Mouse (Mus musculus) lung, embryonic 16.5 days (tissue): ENCODE data around the gene Fam129b. TPM values are rescaled to one million over a fixed set of nuclear protein-coding genes. Genes with fewer than 3 reads are reported as not detected.
"Not testable (repeated sequence)": the region's sequence is repeated elsewhere in the genome, so short reads cannot be mapped to it uniquely, and the experiment has no call there.

Source experiments
- ATAC-seq: fragments of 200-750 bp; cut with Nextera tagmentation; 2 replicates; pipeline ENCODE4 v1.8.0; 2017; ENCODE audit warnings: low read depth, mild to moderate bottlenecking, moderate library complexity
- H3K27ac ChIP-seq: fragments of 300-500 bp; sonication (generic); 2 replicates; pipeline ENCODE4 v1.5.1; 2014; ENCODE audit warnings: mild to moderate bottlenecking, control low read depth, low read length
- H3K27me3 ChIP-seq: fragments of 300-500 bp; sonication (generic); 2 replicates; pipeline ENCODE4 v1.6.1; 2014; ENCODE audit warnings: low read depth, low read length, mixed read lengths; ENCODE audit not compliant: control insufficient read depth, insufficient read depth
- H3K36me3 ChIP-seq: fragments of 300-500 bp; sonication (generic); 2 replicates; pipeline ENCODE4 v1.6.1; 2014; ENCODE audit warnings: low read length; ENCODE audit not compliant: control insufficient read depth, insufficient read depth
- H3K4me1 ChIP-seq: fragments of 300-500 bp; sonication (generic); replicated peaks from 2 replicates; pipeline ENCODE4 v1.6.1; 2014; ENCODE audit warnings: low read length, mixed read lengths; ENCODE audit not compliant: control insufficient read depth, insufficient read depth
- H3K4me2 ChIP-seq: fragments of 300-500 bp; sonication (generic); 2 replicates; pipeline ENCODE4 v1.6.1; 2014; ENCODE audit warnings: low read depth, low read length, control low read depth
- H3K4me3 ChIP-seq: fragments of 300-500 bp; sonication (generic); 2 replicates; pipeline ENCODE4 v1.5.1; 2014; ENCODE audit warnings: mild to moderate bottlenecking, low read length, control low read depth
- H3K9ac ChIP-seq: fragments of 300-500 bp; sonication (generic); 2 replicates; pipeline ENCODE4 v1.6.1; 2014; ENCODE audit warnings: low read length, control low read depth
- H3K9me3 ChIP-seq: fragments of 300-500 bp; sonication (generic); 2 replicates; pipeline ENCODE4 v1.6.1; 2016; ENCODE audit warnings: low read length; ENCODE audit not compliant: control insufficient read depth
- whole genome bisulfite sequencing: fragments of 180-500 bp; shearing (Covaris S2); extraction: QIAGEN DNeasy Blood & Tissue Kit; methylation state at CpG from one replicate; pipeline ENCODE4 v1.1.7; 2014; 5-methylcytosine and 5-hydroxymethylcytosine counted together
- polyA plus RNA-seq: library from polyadenylated mRNA; unstranded; fragments of >200 nt; fragmentation: Nextera tagmentation; extraction: Ambion mirVana; gene quantifications from 2 replicates; pipeline ENCODE4 v1.2.1, GENCODE M21; 2015

The Fam129b gene
- polyA plus RNA-seq, 1 experiment from 2014 or later = 133 TPM

- H3K36me3 ChIP-seq = no peaks in the 10 kb centered on the region
- H3K27ac ChIP-seq = peak overlapping the region; percentile 84
- H3K9me3 ChIP-seq = no peaks in the 10 kb centered on the region
- peak overlapping the region; percentile 83 for H3K9ac ChIP-seq
- peak overlapping the region; percentile 85 for H3K4me3 ChIP-seq
- ATAC-seq = no peak
- 3% methylated on average over 12 of the region's 12 CpGs for WGBS
- no peaks in the 10 kb centered on the region for H3K27me3 ChIP-seq
- H3K4me2 ChIP-seq = peak overlapping the region; percentile 88
- H3K4me1 ChIP-seq = peaks cover 7% of the 10 kb centered on the region; the same call in 1 of the 2 replicates
Measured at GRCm38 (mm10) chr2:32845572-32846100, 30.3 kb upstream of the Fam129b start.

GRCm38 (mm10) chr2:32846101-32846804, 29.7 kb upstream of the Fam129b start:
- Histone ChIP-seq H3K9me3 (no peaks in the 10 kb centered on the region), H3K4me1 (peaks cover 7% of the 10 kb centered on the region; the same call in 1 of the 2 replicates), H3K27ac (peak overlapping the region; percentile 84), H3K9ac (peak overlapping the region; percentile 83), H3K36me3 (no peaks in the 10 kb centered on the region), H3K27me3 (peaks cover under 1% of the 10 kb centered on the region; the same call in 1 of the 2 replicates), H3K4me3 (peak overlapping the region; percentile 85), H3K4me2 (peak overlapping the region; percentile 88)
- ATAC-seq = peak; percentile 39
- WGBS = under 1% methylated on average over 33 of the region's 33 CpGs

GRCm38 (mm10) chr2:32846805-32847467, 29.0 kb upstream of the Fam129b start, which contains the start of gene Stxbp1:
Stxbp1 (minus strand) TSS chr2:32847245.
- peak within 1 kb of the TSS; percentile 83 for H3K9ac ChIP-seq
- WGBS = under 1% methylated on average over 63 of the region's 78 CpGs

GRCm38 (mm10) chr2:32847468-32847821, 28.5 kb upstream of the Fam129b start:
- no peaks in the 10 kb centered on the region for H3K9me3 ChIP-seq
- H3K9ac ChIP-seq = no peak overlapping the region
- peaks cover 10% of the 10 kb centered on the region for H3K4me1 ChIP-seq
- H3K4me2 ChIP-seq = peak overlapping the region; percentile 41
- no peaks in the 10 kb centered on the region for H3K36me3 ChIP-seq
- peak overlapping the region; percentile 85; the same call in 1 of the 2 replicates for H3K4me3 ChIP-seq
- H3K27ac ChIP-seq = no peak overlapping the region
- no peak; the same call in 1 of the 2 replicates for ATAC-seq
- WGBS = 44% methylated on average over 6 of the region's 6 CpGs
- peaks cover 6% of the 10 kb centered on the region; the same call in 1 of the 2 replicates for H3K27me3 ChIP-seq

More at GRCm38 (mm10) chr2:32846805-32847467, 29.0 kb upstream of the Fam129b start, which contains the start of gene Stxbp1:
- H3K27ac ChIP-seq = peak within 1 kb of the TSS; percentile 84
- peak; percentile 95 for ATAC-seq
- H3K4me2 ChIP-seq = peak within 1 kb of the TSS; percentile 88
- no peaks in the 10 kb centered on the region for H3K36me3 ChIP-seq
- peak within 1 kb of the TSS; percentile 85 for H3K4me3 ChIP-seq
- H3K4me1 ChIP-seq = peaks cover 7% of the 10 kb centered on the region; the same call in 1 of the 2 replicates
- H3K9me3 ChIP-seq = no peaks in the 10 kb centered on the region
- peaks cover 6% of the 10 kb centered on the region; the same call in 1 of the 2 replicates for H3K27me3 ChIP-seq

GRCm38 (mm10) chr2:32852156-32852555, 23.8 kb upstream of the Fam129b start:
- no peak; the same call in 1 of the 2 replicates for ATAC-seq
- no peak overlapping the region for H3K9ac ChIP-seq
- no peaks in the 10 kb centered on the region for H3K36me3 ChIP-seq
- H3K4me1 ChIP-seq = peaks cover 6% of the 10 kb centered on the region
- H3K4me2 ChIP-seq = peak overlapping the region; percentile 29; the same call in 1 of the 2 replicates
- 3% methylated on average over 20 of the region's 20 CpGs for WGBS
- no peak overlapping the region for H3K4me3 ChIP-seq
- H3K27me3 ChIP-seq = peaks cover 9% of the 10 kb centered on the region; the same call in 1 of the 2 replicates
- no peaks in the 10 kb centered on the region for H3K9me3 ChIP-seq
- H3K27ac ChIP-seq = no peak overlapping the region

GRCm38 (mm10) chr2:32853716-32854115, 22.2 kb upstream of the Fam129b start:
- H3K27me3 ChIP-seq, H3K4me3 ChIP-seq, ATAC-seq, H3K9me3 ChIP-seq, H3K36me3 ChIP-seq, H3K4me1 ChIP-seq, H3K27ac ChIP-seq, H3K4me2 ChIP-seq: not testable (repeated sequence)
- 62% methylated on average over 4 of the region's 4 CpGs for WGBS
- 0 out of 2 replicates have a peak overlapping the region, but pooled peaks have one; percentile 14 for H3K9ac ChIP-seq

- H3K9me3 ChIP-seq = no peaks in the 10 kb centered on the region
- no peak overlapping the region for H3K4me3 ChIP-seq
- H3K36me3 ChIP-seq = no peaks in the 10 kb centered on the region
- peaks cover 3% of the 10 kb centered on the region for H3K4me1 ChIP-seq
- ATAC-seq = peak; percentile 79
- 4% methylated on average over 8 of the region's 8 CpGs for WGBS
- H3K9ac ChIP-seq = 0 out of 2 replicates have a peak overlapping the region, but pooled peaks have one; percentile 14
- H3K4me2 ChIP-seq = no peak overlapping the region
- H3K27me3 ChIP-seq = peaks cover 9% of the 10 kb centered on the region; the same call in 1 of the 2 replicates
- H3K27ac ChIP-seq = no peak overlapping the region
Measured at GRCm38 (mm10) chr2:32854206-32854605, 21.7 kb upstream of the Fam129b start.

- ATAC-seq = no peak
- H3K4me3 ChIP-seq = no peak overlapping the region
- H3K4me1 ChIP-seq = peaks cover 3% of the 10 kb centered on the region
- H3K4me2 ChIP-seq = no peak overlapping the region
- no peaks in the 10 kb centered on the region for H3K36me3 ChIP-seq
- H3K9me3 ChIP-seq = no peaks in the 10 kb centered on the region
- no peak overlapping the region for H3K27ac ChIP-seq
- H3K9ac ChIP-seq = no peak overlapping the region
- H3K27me3 ChIP-seq = peaks cover 9% of the 10 kb centered on the region; the same call in 1 of the 2 replicates
- 46% methylated on average over 7 of the region's 7 CpGs for WGBS
Measured at GRCm38 (mm10) chr2:32855046-32855785, 20.7 kb upstream of the Fam129b start.
